Mouse (Mus musculus): Measurements from ENCODE around the gene Gpc2.

The Gpc2 gene

DNA sequence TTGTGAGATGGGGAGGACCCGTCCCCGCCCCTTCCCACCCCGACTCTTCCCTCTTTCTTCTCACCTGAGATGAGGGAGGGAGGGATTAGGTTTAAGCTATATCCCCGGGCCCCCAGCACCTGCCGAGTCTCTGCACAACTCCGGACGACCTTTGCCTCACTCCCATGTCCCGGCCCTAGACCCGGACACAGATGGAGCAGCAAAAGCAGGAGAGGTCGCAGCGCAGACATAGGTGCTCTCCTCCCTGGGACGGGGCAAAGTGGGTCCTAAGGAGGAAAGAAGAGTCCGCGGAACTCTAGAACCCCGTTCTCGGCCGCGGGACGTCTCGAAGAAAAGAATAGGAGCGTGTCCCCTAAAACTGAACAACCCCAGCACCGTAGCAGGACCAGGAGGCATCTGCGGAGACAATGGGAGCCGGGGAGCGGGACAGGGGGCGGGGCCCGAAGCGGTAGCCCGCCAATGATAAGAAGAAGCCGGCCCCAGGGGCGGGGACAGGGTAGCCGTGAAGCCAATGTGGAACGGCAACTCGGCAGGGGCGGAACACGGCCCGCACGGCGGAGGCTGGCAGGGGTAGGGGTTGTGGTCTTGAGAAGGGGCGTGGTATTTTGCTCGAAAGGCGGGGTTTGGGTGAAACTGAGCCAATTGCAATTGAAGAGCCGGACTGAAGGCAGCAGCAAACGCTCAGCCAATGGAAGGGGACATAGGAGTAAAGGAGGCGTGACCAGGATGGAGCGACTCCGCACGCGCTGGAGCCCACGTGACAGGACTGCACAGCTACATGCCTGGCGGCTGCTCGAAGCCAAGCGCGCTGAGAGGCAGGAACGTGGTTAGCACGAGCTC lies at the start of gene Gpc2, which contains the start of the genes Gm43720 and Stag3:
Gene Gpc2 (minus strand): TSS at position 421 of the 840 bp plus-strand sequence.
Gene Gm43720 (minus strand): TSS at position 374 of the 840 bp plus-strand sequence.
Gene Stag3 (plus strand): TSS at position 656 of the 840 bp plus-strand sequence.
- DNase-seq (ENCODE audit: low spot score), result peak; percentile 90

DNA sequence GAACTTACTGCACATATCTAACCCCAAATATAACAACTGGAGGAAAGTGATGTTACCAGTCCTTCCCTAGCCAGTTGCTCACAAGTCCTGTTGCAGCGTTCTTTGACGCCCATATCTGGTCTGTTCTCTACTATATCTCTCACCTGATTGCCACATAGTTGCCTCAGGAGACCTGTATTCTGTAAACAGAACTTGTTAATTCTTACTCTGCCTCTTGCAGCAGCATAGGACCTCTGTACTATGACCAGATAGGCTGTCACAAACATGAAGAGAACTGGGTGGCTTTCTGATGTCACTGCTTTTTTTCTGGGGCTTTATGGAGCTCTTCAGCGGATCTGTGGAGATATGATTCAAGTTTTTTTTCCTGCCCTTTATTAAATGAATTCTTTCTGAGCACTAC lies 33.0 kb upstream of the Gpc2 start:
- no peak for DNase-seq (ENCODE audit: low spot score)

DNA sequence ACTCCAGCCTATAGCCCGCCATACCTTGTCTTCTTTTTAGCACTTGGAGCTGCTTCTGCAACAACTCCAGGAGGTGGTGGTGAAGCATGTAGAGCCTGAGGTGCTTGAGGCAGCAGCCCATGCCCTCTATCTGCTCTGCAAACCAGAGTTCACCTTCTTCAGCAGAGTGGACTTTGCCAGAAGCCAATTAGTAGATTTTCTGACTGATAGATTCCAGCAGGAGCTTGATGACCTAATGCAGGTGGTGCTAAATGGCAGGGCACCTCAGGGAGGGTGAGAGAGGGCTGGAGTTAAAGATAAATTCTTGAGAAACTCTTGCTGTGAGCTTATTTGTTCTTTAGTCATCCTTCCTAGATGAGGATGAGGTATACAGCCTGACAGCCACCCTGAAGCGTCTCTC lies 19.8 kb upstream of the Gpc2 start:
- DNase-seq (ENCODE audit: low spot score), result no peak

DNA sequence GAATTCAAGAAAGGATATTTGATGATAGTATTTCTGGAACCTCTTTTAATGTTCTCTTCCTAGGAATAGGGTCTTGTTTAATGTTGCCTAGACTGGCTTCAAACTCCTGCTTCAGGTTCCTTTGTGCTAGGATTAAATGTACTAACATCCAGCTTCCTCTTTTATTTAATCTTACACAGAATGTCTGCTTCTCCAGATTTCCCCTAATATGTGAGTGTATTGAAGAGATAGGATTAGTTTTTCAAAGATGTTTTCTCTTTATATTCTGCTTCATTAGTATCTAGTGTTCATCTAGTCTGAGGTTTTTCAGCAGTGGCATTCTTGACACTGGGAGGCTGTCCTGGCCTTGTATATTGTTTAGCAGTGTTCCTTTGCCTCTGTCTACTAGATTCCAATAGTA lies 14.4 kb upstream of the Gpc2 start:
- no peak for DNase-seq (ENCODE audit: low spot score)

DNA sequence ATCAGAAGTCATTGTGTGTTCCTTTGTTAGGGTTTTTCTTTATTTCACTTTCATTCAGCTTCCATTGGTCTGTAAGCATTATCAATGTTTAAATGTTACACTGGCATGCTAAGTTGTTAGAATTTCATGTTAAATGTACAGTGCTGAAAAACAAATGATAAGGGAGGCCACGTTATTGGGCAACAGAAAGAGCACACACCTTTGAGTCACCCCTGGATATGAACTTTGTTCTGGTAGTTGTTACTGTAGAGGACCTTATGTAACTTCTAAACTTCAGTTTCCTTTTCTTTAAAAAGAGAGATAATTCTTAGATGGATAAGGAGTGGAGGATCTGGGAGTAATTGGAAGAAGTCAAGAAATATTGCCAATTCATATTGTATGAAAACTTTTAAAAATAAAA lies 11.8 kb upstream of the Gpc2 start:
- no peak for DNase-seq (ENCODE audit: low spot score)

DNA sequence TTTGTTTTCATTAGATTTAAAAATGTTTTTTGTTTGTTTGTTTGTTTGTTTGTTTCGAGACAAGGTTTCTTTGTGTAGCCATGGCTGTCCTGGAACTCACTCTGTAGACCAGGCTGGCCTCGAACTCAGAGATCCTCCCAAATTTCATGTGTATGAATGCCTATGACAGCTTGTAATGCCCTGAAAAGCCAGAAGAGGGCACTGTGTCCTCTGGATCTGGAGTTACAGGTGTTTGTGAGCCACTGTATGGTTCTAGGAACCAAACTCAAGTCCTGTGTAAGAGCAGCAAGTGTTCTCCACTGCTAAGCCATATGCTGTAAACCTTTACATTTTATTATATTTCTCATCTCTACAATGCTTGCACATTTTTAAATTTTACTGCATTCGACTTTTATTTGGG lies 8.1 kb upstream of the Gpc2 start:
- DNase-seq (ENCODE audit: low spot score), result no peak

DNA sequence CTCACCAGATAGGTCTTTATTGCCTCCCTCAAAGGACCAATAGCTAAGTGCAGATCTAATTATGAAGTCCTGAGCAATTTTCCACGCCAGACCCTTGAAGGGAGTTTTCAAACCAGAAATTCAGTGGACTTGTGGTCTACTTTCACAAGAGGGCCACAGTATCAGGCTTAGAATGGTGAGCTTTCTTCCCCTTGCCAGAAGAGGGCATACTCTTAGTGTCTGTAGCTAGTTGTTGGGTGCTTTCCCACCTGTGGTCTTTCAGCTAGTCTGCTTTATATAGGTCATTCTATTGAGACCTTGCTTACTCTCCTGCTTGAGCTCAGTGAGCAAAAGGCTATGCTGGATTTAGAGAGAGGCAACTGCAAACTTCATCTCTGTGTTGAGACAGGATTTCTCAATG lies 3.7 kb upstream of the Gpc2 start:
- DNase-seq (ENCODE audit: low spot score), result no peak

DNA sequence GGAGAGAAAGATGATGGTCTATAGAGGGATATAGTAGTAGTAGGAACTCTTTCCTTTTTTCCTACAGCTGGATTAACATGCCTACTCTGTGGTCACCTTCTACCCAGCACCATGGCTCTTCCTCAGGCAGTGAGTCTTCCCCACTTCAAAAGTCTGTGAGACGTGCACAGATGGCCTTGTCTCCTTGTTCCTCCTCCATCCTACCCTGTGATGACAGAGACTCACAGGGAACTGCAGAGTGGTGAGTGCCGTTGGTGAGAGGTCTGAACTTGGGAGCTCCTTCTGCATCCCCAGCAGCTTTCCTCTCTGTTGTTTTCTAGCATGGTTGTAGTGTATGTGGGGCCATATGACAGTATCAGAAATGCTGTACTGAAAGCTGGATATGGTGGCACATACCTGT lies 2.0 kb upstream of the Gpc2 start:
- no peak for DNase-seq (ENCODE audit: low spot score)

DNA sequence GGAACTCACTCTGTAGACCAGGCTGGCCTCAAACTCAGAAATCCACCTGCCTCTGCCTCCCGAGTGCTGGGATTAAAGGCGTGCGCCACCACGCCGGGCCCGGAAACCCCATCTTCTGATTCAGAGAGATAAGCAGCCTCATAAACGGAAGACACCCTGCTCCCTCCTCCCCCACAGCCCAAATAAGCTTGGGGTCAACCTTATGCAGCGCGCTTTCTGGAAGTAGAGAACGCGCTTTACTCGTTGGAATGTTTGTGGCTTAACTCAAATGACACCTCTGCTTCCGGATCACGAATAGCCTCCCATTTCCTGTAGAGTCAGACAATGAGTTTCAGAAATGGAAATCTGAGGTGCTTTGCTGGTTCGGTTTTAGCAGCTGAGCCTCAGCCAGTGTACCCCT lies 1.0 kb upstream of the Gpc2 start:
- DNase-seq (ENCODE audit: low spot score), result peak; percentile 34

DNA sequence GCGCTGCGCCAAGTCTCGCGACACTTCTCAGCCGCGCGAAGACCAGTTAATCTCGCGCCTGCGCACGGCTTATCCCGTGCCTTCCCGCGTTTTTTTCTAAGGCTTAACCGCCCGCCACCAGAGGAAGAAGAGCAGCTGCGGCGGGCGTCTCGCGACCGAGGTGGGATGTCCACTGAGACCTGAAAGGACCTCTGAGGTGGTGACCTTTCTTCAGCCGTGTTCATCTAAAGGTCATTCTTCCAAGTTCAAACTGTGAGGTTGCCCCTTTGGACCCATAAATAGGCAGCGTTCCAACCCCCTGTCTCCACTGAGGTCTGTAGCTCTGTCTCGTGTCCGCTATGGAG lies 592 bp upstream of the Gpc2 start:
- peak; percentile 81 for DNase-seq (ENCODE audit: low spot score)

DNA sequence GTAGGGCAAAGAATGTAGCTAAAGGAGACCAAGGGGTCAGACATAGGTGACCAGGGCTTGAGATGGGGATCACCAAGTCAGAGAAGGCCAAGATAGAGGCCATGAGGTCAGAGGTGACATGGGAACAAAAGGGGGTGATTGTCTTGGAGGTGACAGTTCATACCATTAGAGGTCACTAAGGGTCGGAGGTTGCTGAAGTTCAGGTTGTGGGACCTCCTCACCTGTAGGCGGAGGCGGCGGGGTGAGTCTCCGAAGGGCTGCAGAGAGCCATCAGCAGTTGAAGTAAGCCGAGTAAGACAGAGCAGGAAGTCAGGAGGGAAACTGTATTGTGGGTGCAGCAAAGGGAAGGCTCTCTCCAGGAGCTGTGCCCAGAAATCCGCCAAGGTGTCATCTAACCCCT lies 1.8 kb downstream of the Gpc2 start:
- no peak for DNase-seq (ENCODE audit: low spot score)

DNA sequence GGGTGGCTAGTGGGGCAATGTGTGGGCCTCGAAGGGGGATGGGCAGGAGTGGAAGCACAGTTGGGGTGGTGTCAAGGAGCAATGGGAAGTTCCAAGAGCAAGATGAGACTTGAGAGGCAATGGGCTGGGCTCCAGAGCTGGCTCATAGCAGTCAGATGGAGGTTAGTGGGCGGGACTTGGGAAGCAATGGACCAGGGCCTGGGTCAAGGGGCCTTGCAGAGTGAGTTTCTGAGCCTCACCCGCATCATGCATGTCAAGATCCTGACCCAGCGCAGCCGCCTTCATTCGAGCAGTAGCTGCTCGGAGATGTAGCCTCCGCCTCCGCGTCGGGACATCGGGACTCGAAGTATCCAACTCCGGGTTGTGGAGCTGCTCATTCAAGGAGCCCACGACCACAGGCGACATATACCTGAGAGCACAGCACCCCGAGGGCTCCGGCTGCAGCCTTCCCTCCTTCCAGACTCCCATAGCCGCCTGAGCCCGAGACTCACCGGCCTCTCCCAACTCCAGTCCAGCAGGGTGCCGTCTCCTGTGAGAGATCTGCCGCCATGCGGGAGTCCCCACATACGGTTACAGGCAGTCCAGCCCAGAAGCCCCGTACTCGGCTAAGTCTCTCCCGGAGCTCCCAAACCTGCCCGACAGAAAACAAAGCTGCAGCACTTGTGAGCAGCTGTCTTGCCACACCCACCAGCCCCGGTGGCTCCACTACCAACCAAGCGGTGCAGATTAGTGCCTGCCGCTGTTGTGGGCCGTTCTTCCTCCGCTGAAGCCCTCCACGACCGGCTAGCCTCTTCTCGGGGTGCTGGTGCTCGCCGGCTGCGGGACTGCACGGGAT lies 4.4 kb downstream of the Gpc2 start:
- DNase-seq (ENCODE audit: low spot score), result peak; percentile 51

DNA sequence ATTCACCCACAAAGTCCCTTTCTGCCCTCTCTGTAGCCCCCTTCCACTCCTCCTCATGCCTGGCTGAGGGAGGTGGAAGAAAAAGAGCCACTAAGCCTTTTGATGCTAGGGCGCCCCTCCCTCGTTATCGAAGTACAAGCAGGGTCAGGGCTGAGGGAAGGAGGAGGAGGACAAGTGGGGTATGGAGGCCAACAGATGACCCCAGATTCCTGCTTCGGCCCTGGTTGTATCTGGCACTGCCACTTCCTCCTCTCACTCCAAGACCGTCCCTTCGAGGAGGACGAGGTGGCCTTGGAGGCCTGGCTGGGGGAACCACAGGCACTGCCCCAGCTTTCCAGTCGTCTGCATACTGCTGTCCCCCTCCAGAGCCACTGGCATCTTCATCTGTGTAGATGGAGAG lies 5.6 kb downstream of the Gpc2 start:
- peak; percentile 40 for DNase-seq (ENCODE audit: low spot score)

DNA sequence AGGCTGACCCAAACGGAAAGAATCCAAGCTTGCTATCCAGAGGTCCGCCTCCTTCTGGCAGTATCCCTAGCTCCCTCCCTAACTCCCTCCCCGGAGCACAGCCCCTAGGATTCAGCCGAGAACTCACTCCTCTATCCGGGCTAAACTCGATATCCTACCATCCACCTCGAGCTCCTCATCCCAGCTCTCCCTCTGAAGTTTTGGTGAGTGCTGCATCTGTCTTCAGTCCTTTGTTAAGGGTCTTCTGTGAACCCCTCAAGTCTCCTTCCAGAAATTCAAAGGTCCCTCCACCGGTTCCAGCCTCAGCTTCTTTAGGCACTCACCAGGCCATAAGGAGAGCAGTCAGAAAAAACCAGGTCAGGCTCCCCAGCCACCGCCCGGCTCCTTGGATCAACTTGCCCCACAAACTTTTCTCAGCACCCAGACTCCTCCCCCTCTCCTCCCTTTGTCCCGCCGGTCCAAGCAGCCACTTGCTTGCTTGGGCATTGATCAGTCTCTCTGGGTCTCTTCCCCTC lies 7.3 kb downstream of the Gpc2 start, which contains the start of gene Gal3st4:
Gene Gal3st4 (minus strand): TSS at position 432 of the 515 bp plus-strand sequence.
- peak; percentile 54 for DNase-seq (ENCODE audit: low spot score)

DNA sequence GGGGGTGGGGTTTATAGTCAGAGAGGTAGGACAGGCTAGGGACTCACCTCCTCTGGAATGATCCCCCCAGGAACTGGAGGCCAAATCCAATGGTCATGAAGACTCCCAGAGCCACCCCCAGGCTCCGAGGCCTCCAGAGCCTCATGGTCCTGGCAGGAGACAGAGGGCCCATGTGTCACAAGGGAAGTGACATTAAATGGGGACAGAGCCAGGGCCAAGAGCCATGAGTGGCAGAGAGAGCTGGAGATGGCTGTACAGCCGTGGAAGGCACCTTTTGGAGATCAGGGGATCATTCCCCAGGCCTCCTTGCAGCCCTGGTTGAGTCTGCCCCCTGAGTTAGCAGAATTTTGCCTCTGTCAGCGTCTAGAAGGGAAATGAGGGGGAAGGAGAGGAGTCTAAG lies 8.6 kb downstream of the Gpc2 start:
- no peak for DNase-seq (ENCODE audit: low spot score)

DNA sequence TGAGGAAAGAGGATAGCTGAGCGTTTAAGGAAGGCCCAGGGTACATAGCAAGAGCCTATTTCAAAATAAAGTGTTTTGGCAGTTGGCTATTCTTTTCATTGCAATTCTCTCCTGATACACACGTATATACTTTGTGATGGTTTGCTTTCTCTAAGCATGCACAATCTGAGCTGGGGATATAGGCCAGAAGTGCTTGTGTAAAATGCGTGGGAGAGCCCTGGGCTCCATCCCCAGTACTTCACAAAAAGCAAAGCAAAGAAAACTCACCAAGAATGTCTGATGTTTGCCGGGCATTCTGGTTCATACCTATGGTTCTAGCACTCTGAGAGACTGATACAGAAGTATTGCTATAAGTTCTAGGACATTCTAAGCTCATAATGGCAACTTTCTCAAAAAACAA lies 10.8 kb downstream of the Gpc2 start:
- DNase-seq (ENCODE audit: low spot score), result no peak

DNA sequence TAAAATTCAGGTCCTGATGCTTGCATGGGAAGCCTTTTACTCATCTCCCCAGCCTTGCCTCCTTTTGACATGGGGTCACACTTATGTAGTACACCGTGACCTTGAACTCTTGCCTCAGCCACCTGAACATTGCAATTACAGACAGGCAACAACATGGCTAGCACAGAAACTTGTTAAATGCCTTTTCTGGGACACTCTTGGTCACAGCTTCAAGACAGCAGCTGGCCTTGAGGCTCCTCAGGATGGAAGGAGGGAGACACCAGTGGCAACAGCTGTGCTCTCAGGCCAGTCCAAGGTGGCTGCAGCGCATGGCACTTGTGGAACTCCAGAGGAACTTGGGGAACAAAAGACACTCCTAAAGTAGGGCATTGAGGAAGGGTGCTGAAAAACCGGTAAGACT lies 12.7 kb downstream of the Gpc2 start:
- DNase-seq (ENCODE audit: low spot score), result peak; percentile 32

DNA sequence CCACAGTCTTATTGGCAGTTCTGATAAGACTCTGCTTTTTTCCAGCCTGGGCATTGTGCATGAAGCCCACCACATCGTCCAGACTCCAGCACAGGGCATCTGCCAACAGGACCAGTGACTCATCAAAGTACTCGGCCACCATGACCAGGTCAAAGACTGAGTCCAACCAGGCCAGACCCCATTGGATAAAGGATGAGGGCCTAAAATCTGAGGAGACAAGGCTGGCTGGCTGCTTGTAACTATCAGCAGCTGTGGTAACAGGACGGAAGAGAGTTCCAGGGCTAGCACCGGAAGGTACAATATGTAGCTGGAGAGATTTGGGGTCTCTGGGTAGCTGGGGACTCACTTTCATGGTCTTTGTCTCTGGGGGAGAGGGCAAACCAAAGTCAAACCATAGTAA lies 14.1 kb downstream of the Gpc2 start:
- peak; percentile 30 for DNase-seq (ENCODE audit: low spot score)

DNA sequence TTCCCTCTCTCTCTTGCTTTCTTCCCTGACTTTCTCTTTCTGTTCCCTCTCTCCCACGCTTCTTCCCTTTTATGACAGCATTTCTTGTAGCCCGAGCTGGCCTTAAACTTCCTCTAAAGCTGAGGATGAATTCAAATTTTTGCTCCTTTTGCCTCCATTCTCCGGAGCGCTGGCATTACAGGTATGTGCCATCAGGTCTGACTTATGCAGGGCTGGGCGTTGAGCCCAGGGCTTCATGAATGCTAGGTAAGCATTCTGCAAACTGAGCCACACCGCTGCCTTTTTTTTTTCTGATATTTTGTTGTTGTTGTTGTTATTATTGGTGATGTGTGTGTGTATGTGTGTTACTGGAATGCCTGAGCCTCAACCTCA lies 15.6 kb downstream of the Gpc2 start:
- peak; percentile 35 for DNase-seq (ENCODE audit: low spot score)

DNA sequence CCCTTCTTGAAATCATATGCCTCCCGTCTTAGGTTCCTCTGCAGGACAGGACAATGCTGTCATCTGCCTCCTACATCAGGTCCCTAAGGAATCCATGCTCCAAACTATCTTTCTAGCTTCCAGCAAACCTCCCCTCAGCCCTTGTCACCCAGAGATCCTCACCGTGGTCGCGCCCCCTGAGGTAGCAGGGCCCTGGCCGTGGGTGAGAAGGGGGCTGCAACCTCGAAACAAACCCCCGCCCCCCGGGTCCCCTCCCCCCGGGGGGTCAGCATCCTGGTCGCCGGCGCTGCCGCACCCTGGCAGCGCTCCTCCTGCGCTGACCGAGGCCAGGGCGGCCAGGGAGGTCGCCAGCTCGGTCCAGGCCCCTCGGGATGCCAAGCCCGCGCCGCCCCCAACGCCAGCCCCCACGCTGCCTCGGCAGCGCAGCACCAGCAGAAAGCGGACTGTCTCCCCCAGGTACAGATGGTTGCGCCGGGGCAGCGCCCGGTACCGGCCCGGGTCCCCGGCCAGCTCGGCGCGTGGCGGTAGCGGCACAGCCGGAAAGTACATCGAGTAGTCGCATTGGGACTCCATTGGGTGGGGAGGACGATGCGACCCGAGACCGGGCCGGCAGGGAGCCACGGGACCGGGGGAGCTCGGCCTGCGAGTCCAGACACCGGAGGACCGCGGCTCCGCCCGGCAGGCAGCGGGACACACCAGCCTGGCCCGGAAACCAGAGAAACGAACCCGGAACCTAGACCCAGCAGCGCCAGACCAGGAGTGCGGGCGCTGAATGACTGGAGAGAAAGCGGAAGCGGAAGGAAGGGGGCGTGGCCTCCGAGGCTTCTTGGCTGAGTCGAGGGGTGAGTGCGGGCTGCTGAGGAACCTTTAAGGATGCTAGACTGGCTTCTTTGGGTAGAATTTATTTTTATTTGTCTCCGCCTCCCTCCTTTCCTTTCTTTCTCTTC lies 16.3 kb downstream of the Gpc2 start, which contains the start of gene BC037034:
Gene BC037034 (minus strand): TSS at position 774 of the 947 bp plus-strand sequence.
- DNase-seq (ENCODE audit: low spot score), result peak; percentile 96

DNA sequence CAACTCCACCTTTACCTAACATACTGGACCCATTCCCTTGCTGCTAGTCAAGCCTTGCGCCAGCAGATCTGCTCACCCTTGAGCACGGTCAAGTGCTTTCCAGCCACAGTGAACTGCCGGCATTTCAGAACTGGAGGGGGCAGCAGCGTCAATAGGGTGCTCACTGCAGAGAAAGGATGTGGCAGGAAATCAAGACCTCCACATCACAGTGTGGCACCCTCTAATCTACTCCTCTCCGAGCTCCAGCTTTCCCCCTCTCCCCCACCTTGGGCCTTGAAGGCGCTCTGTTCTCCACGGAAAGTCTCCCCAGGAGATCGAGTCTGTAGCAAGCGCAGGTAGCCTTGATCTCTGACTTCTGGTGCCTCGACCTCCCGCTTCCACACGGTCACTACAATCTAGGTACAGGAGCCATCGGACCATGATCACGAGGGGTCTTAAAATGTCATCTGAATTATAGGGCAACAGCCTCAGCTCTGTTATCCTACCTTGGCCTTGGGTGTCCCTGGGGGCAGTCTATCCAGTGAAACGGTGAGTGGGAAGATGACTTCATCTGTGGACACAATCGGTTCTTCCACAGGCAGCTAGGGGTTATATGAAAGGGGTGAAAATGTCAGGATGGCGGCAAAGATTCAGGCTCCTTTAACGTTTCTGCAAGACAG lies 17.1 kb downstream of the Gpc2 start:
- peak; percentile 41 for DNase-seq (ENCODE audit: low spot score)
